Mouse (Mus musculus) heart, adult 2 months (tissue): Measurements from ENCODE around the gene Helz. TPM values are rescaled to one million over a fixed set of nuclear protein-coding genes. Genes with fewer than 3 reads are reported as not detected.

Source experiments
- DNase-seq, 2 experiments: peaks; one replicate each; pipeline ENCODE4 v3.0.0; 2021
- H3K27ac ChIP-seq: fragments of 200-600 bp; 2 replicates; pipeline ENCODE4 v1.8.1; 2022
- H3K27me3 ChIP-seq: fragments of 200-500 bp; 2 replicates; pipeline ENCODE4 v1.6.1; 2012; ENCODE audit warnings: mild to moderate bottlenecking, low read length, inconsistent platforms, mixed read lengths; ENCODE audit not compliant: control insufficient read depth, insufficient read depth
- H3K36me3 ChIP-seq: fragments of 200-500 bp; 2 replicates; pipeline ENCODE4 v1.6.1; 2012; ENCODE audit warnings: low read length, inconsistent platforms; ENCODE audit not compliant: control insufficient read depth, insufficient read depth
- H3K4me1 ChIP-seq: fragments of 200-500 bp; 2 replicates; pipeline ENCODE4 v1.6.1; 2011; ENCODE audit warnings: low read length; ENCODE audit not compliant: control insufficient read depth, insufficient read depth
- H3K4me3 ChIP-seq: fragments of 200-600 bp; 2 replicates; pipeline ENCODE4 v1.8.1; 2022
- H3K79me2 ChIP-seq: fragments of 200-500 bp; replicated peaks from 2 replicates; pipeline ENCODE4 v1.6.1; 2012; ENCODE audit warnings: mild to moderate bottlenecking, inconsistent platforms, low read length, moderate library complexity, mixed read lengths; ENCODE audit not compliant: control insufficient read depth, insufficient read depth
- H3K9ac ChIP-seq: fragments of 200-500 bp; 2 replicates; pipeline ENCODE4 v1.6.1; 2012; ENCODE audit warnings: low read depth, mild to moderate bottlenecking, control low read depth, inconsistent platforms, low read length, mixed read lengths
- CTCF ChIP-seq: fragments of 200-600 bp; IDR thresholded peaks from 2 replicates; pipeline ENCODE4 v1.8.1; 2022; ENCODE audit warnings: antibody characterized with exemption, mild to moderate bottlenecking, moderate library complexity
- EP300 ChIP-seq: fragments of 200-500 bp; IDR thresholded peaks from 2 replicates; pipeline ENCODE4 v1.6.1; 2011; ENCODE audit warnings: low read depth, low read length, control low read depth; ENCODE audit not compliant: insufficient read depth
- POLR2A ChIP-seq: fragments of 200-500 bp; IDR thresholded peaks from 2 replicates; pipeline ENCODE4 v1.6.1; 2011; ENCODE audit warnings: mild to moderate bottlenecking, low read depth, low read length, control low read depth; ENCODE audit not compliant: insufficient read depth
- WGBS: fragments of 180-500 bp; shearing (Covaris S2); methylation state at CpG from one replicate; pipeline ENCODE4 v1.1.7; 2018; 5-methylcytosine and 5-hydroxymethylcytosine counted together
- intact Hi-C: fragments of 180-260 bp; cut with DNase I; formaldehyde crosslinking; loops from one replicate; pipeline ENCODE4 v1.15.1; 2025
- polyA plus RNA-seq: library from polyadenylated mRNA; depleted of rRNA; stranded (reverse); fragments of >200 nt; gene quantifications from 2 replicates; pipeline ENCODE4 v1.2.3, GENCODE M21; 2012
- total RNA-seq, 2 experiments: library from RNA; stranded (reverse); gene quantifications; 2 replicates each; pipeline ENCODE4 v1.2.3; 2021

Helz gene
- total and polyA plus RNA-seq, 3 experiments = 10.8 to 26.4 (median 26.2) TPM

GRCm38 (mm10) chr11:107629951-107630350 is 82.2 kb downstream of the Helz start:
- WGBS = 93% methylated on average over 8 of the region's 8 CpGs
- no peak overlapping the region for H3K4me3 ChIP-seq
- intact Hi-C loops = loop anchor here (1.0 to 10.0 kb wide), 2 partner anchors 223 to 365 kb away; no protein-coding TSS in a partner anchor

DNA sequence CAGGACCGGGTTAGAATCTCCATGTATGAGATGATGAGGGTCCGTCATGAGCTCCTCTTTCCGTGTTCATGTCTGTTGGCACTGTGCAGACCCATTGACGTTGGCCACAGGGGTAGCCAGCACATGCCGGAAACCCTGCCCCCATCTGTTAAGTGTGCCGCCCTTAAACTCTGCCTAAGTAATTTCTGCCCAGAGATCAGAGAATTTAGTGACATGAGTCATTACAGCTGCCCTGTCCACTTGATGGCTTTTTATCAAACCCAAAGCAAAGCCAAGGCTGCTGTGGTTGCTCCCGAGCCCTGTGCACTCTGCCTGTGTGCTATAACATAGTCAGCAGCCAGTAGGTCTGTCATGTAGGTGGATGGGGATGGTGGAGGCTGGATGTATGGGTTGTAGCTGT is 83.4 kb downstream of the Helz start:
- intact Hi-C loops = loop anchor here (10.0 kb wide), 1 partner anchor 364 kb away; no protein-coding TSS in a partner anchor
- Histone ChIP-seq H3K27me3 (no peaks in the 10 kb centered on the region), H3K36me3 (no peaks in the 10 kb centered on the region), H3K9ac (no peak overlapping the region), H3K4me1 (no peaks in the 10 kb centered on the region), H3K27ac (no peak overlapping the region), H3K4me3 (no peak overlapping the region), H3K79me2 (no peaks in the 10 kb centered on the region)
- DNase-seq = no peak
- WGBS = 82% methylated on average over 7 of the region's 7 CpGs
- TF ChIP-seq POLR2A = no peak
- no peak for TF ChIP-seq CTCF
- TF ChIP-seq EP300 = no peak

More at GRCm38 (mm10) chr11:107629951-107630350, 82.2 kb downstream of the Helz start:
- Histone ChIP-seq H3K27me3 (no peaks in the 10 kb centered on the region), H3K36me3 (no peaks in the 10 kb centered on the region), H3K9ac (no peak overlapping the region), H3K4me1 (no peaks in the 10 kb centered on the region), H3K27ac (no peak overlapping the region), H3K79me2 (no peaks in the 10 kb centered on the region)
- TF ChIP-seq EP300 = no peak
- TF ChIP-seq POLR2A = no peak
- no peak for TF ChIP-seq CTCF
- DNase-seq = no peak

GRCm38 (mm10) chr11:107633563-107634146 is 85.9 kb downstream of the Helz start:
- DNase-seq = no peak
- Histone ChIP-seq H3K4me1 (no peaks in the 10 kb centered on the region), H3K9ac (no peak overlapping the region), H3K27me3 (no peaks in the 10 kb centered on the region), H3K4me3 (no peak overlapping the region), H3K36me3 (peaks cover 3% of the 10 kb centered on the region; the same call in 1 of the 2 replicates), H3K27ac (no peak overlapping the region), H3K79me2 (no peaks in the 10 kb centered on the region)
- WGBS = 84% methylated on average over 5 of the region's 5 CpGs
- intact Hi-C loops = loop anchor here (10.0 kb wide), 1 partner anchor 361 kb away; no protein-coding TSS in a partner anchor
- TF ChIP-seq EP300 (no peak), POLR2A (no peak), CTCF (no peak)

GRCm38 (mm10) chr11:107638137-107638536 is 90.4 kb downstream of the Helz start:
- peaks cover 3% of the 10 kb centered on the region; the same call in 1 of the 2 replicates for H3K36me3 ChIP-seq

DNA sequence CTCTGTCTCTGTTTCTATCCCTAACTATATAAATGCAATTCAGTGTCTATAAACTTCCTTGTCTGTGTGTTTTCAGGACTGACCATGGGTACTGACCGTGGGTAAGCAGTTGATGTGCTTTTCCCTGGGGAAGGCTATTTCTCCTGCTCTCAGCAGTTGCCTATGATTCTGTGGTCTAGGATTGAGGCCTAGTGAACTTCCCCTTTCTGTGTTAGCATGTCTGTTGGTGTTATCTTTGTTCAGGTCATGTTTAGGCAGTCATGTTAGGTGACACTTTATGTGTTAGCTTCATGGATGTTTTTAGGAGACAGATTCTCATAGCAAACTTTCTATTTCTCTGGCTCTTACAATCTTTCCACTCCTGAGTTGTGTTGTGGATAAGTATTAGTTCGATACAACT is 91.9 kb downstream of the Helz start:
- H3K4me3 ChIP-seq = no peak overlapping the region
- no peak overlapping the region for H3K27ac ChIP-seq
- H3K27me3 ChIP-seq = no peaks in the 10 kb centered on the region
- WGBS = 86% methylated on average over 2 of the region's 2 CpGs
- no peaks in the 10 kb centered on the region for H3K4me1 ChIP-seq
- H3K79me2 ChIP-seq = no peaks in the 10 kb centered on the region
- no peak overlapping the region for H3K9ac ChIP-seq
- intact Hi-C loops = loop anchor here (10.0 kb wide), 1 partner anchor 355 kb away; no protein-coding TSS in a partner anchor
- TF ChIP-seq CTCF = no peak
- no peak for TF ChIP-seq POLR2A
- TF ChIP-seq EP300 = no peak
- peaks cover 3% of the 10 kb centered on the region; the same call in 1 of the 2 replicates for H3K36me3 ChIP-seq
- no peak for DNase-seq

More at GRCm38 (mm10) chr11:107638137-107638536, 90.4 kb downstream of the Helz start:
- no peak overlapping the region for H3K9ac ChIP-seq
- H3K4me3 ChIP-seq = no peak overlapping the region
- WGBS = 60% methylated on average over 5 of the region's 5 CpGs
- H3K4me1 ChIP-seq = no peaks in the 10 kb centered on the region
- H3K27ac ChIP-seq = no peak overlapping the region
- no peaks in the 10 kb centered on the region for H3K27me3 ChIP-seq
- TF ChIP-seq EP300 = no peak
- TF ChIP-seq POLR2A = no peak
- TF ChIP-seq CTCF = no peak
- intact Hi-C loops = loop anchor here (10.0 kb wide), 1 partner anchor 357 kb away; no protein-coding TSS in a partner anchor
- no peak for DNase-seq
- no peaks in the 10 kb centered on the region for H3K79me2 ChIP-seq

GRCm38 (mm10) chr11:107644461-107644860 is 96.7 kb downstream of the Helz start:
- Histone ChIP-seq H3K36me3 (no peaks in the 10 kb centered on the region), H3K4me1 (no peaks in the 10 kb centered on the region), H3K9ac (no peak overlapping the region), H3K27me3 (no peaks in the 10 kb centered on the region), H3K27ac (no peak overlapping the region), H3K4me3 (no peak overlapping the region), H3K79me2 (no peaks in the 10 kb centered on the region)
- intact Hi-C loops = no loop called here
- whole genome bisulfite sequencing = 96% methylated on average over 4 of the region's 4 CpGs
- no peak for DNase-seq
- no peak for TF ChIP-seq POLR2A
